Mouse (Mus musculus): ENCODE measurements around the gene Iqsec1.

The Iqsec1 gene

GRCm38 (mm10) chr6:90781921-90782770 is 206.3 kb downstream of the Iqsec1 start:
- no peak for DNase-seq (ENCODE audit: low spot score)

GRCm38 (mm10) chr6:90780532-90780931 is 208.0 kb downstream of the Iqsec1 start:
- DNase-seq (ENCODE audit: low spot score) = no peak

- DNase-seq (ENCODE audit: low spot score) = no peak
These were observed 209.6 kb downstream of the Iqsec1 start for GRCm38 (mm10) chr6:90778841-90779240.

- no peak for DNase-seq (ENCODE audit: low spot score)
These were observed 211.2 kb downstream of the Iqsec1 start for GRCm38 (mm10) chr6:90777302-90777701.

GRCm38 (mm10) chr6:90775606-90776005 is 212.9 kb downstream of the Iqsec1 start:
- no peak for DNase-seq (ENCODE audit: low spot score)

GRCm38 (mm10) chr6:90773811-90774233 is 214.7 kb downstream of the Iqsec1 start:
- DNase-seq (ENCODE audit: low spot score) = no peak

- DNase-seq (ENCODE audit: low spot score) = no peak
These were observed 216.4 kb downstream of the Iqsec1 start for GRCm38 (mm10) chr6:90772120-90772519.

GRCm38 (mm10) chr6:90768526-90768925 is 220.0 kb downstream of the Iqsec1 start:
- no peak for DNase-seq (ENCODE audit: low spot score)

- DNase-seq (ENCODE audit: low spot score) = no peak
These were observed 220.6 kb downstream of the Iqsec1 start for GRCm38 (mm10) chr6:90767874-90768273.

GRCm38 (mm10) chr6:90764753-90765152 is 223.7 kb downstream of the Iqsec1 start:
- no peak for DNase-seq (ENCODE audit: low spot score)

GRCm38 (mm10) chr6:90763959-90764591 is 224.4 kb downstream of the Iqsec1 start:
- no peak for DNase-seq (ENCODE audit: low spot score)

- no peak for DNase-seq (ENCODE audit: low spot score)
These were observed 225.2 kb downstream of the Iqsec1 start for GRCm38 (mm10) chr6:90763295-90763694.

GRCm38 (mm10) chr6:90762120-90762736 is 226.3 kb downstream of the Iqsec1 start:
- DNase-seq (ENCODE audit: low spot score) = no peak

GRCm38 (mm10) chr6:90761301-90762056 is 227.0 kb downstream of the Iqsec1 start:
- no peak for DNase-seq (ENCODE audit: low spot score)

- no peak for DNase-seq (ENCODE audit: low spot score)
These were observed 227.6 kb downstream of the Iqsec1 start for GRCm38 (mm10) chr6:90760886-90761285.

GRCm38 (mm10) chr6:90759754-90760153 is 228.7 kb downstream of the Iqsec1 start:
- DNase-seq (ENCODE audit: low spot score) = no peak

- DNase-seq (ENCODE audit: low spot score) = no peak
These were observed 230.3 kb downstream of the Iqsec1 start for GRCm38 (mm10) chr6:90758155-90758554.

GRCm38 (mm10) chr6:90757427-90757883 is 231.0 kb downstream of the Iqsec1 start:
- DNase-seq (ENCODE audit: low spot score) = no peak

- DNase-seq (ENCODE audit: low spot score) = no peak
These were observed 231.9 kb downstream of the Iqsec1 start for GRCm38 (mm10) chr6:90756561-90756960.

- DNase-seq (ENCODE audit: low spot score) = no peak
These were observed 232.9 kb downstream of the Iqsec1 start for GRCm38 (mm10) chr6:90755613-90755941.

GRCm38 (mm10) chr6:90754927-90755612 is 233.4 kb downstream of the Iqsec1 start:
- no peak for DNase-seq (ENCODE audit: low spot score)

- DNase-seq (ENCODE audit: low spot score) = no peak
These were observed 234.4 kb downstream of the Iqsec1 start for GRCm38 (mm10) chr6:90754093-90754492.
